Mouse (Mus musculus): Measurements from ENCODE around the gene Prpf38b. TPM values are rescaled to one million over a fixed set of nuclear protein-coding genes. Genes with fewer than 3 reads are reported as not detected.
"Not testable (repeated sequence)": the region's sequence is repeated elsewhere in the genome, so short reads cannot be mapped to it uniquely, and the experiment has no call there.

Prpf38b gene
- polyA plus RNA-seq, 1 experiment from 2014 or later, result 55.8 TPM

- no peak overlapping the region for H3K4me2 ChIP-seq
- no peaks in the 10 kb centered on the region for H3K9me3 ChIP-seq
- H3K4me3 ChIP-seq, result no peak overlapping the region
- H3K27ac ChIP-seq, result no peak overlapping the region
- no peak for ATAC-seq (replicated peaks)
- no peaks in the 10 kb centered on the region for H3K27me3 ChIP-seq (replicated peaks)
- no peaks in the 10 kb centered on the region for H3K36me3 ChIP-seq (replicated peaks)
- 78% methylated on average over 4 of the region's 4 CpGs for WGBS
- no peaks in the 10 kb centered on the region for H3K4me1 ChIP-seq
- H3K9ac ChIP-seq, result no peak overlapping the region
Measured at GRCm38 (mm10) chr3:108892914-108893313, 18.6 kb downstream of the Prpf38b start.

- no peak overlapping the region for H3K27ac ChIP-seq
- ATAC-seq (replicated peaks), result no peak
- H3K36me3 ChIP-seq (replicated peaks), result no peaks in the 10 kb centered on the region
- no peak overlapping the region for H3K4me3 ChIP-seq
- H3K9me3 ChIP-seq, result no peaks in the 10 kb centered on the region
- no peaks in the 10 kb centered on the region for H3K27me3 ChIP-seq (replicated peaks)
- 71% methylated on average over 1 of the region's 1 CpGs for WGBS
- no peak overlapping the region for H3K9ac ChIP-seq
- no peak overlapping the region for H3K4me2 ChIP-seq
- no peaks in the 10 kb centered on the region for H3K4me1 ChIP-seq
Measured at GRCm38 (mm10) chr3:108892080-108892479, 19.4 kb downstream of the Prpf38b start.

GRCm38 (mm10) chr3:108889908-108890307, 21.6 kb downstream of the Prpf38b start, which contains the start of gene Fndc7:
Fndc7 (minus strand) TSS chr3:108890008.
- Histone ChIP-seq H3K9ac (no peak within 1 kb of the TSS), H3K36me3 (replicated peaks) (no peaks in the 10 kb centered on the region), H3K4me2 (no peak within 1 kb of the TSS), H3K27me3 (replicated peaks) (no peaks in the 10 kb centered on the region), H3K27ac (no peak within 1 kb of the TSS), H3K9me3 (no peaks in the 10 kb centered on the region), H3K4me1 (0 out of 2 replicates have a peak, but pooled peaks cover 2% of the 10 kb centered on the region), H3K4me3 (no peak within 1 kb of the TSS)
- 96% methylated on average over 1 of the region's 1 CpGs for WGBS
- ATAC-seq (replicated peaks), result no peak

- Histone ChIP-seq H3K9ac (no peak overlapping the region), H3K27ac (no peak overlapping the region), H3K4me1 (0 out of 2 replicates have a peak, but pooled peaks cover 2% of the 10 kb centered on the region), H3K4me3 (no peak overlapping the region), H3K9me3 (no peaks in the 10 kb centered on the region), H3K27me3 (replicated peaks) (no peaks in the 10 kb centered on the region), H3K4me2 (no peak overlapping the region), H3K36me3 (replicated peaks) (no peaks in the 10 kb centered on the region)
- WGBS, result 93% methylated on average over 3 of the region's 3 CpGs
- ATAC-seq (replicated peaks), result no peak
Measured at GRCm38 (mm10) chr3:108887618-108887975, 23.9 kb downstream of the Prpf38b start.

GRCm38 (mm10) chr3:108886934-108887617, 24.5 kb downstream of the Prpf38b start:
- no peak overlapping the region for H3K9ac ChIP-seq
- H3K4me2 ChIP-seq, result no peak overlapping the region
- no peaks in the 10 kb centered on the region for H3K9me3 ChIP-seq
- H3K27me3 ChIP-seq (replicated peaks), result no peaks in the 10 kb centered on the region
- 62% methylated on average over 12 of the region's 12 CpGs for WGBS
- H3K27ac ChIP-seq, result no peak overlapping the region
- no peak overlapping the region for H3K4me3 ChIP-seq
- ATAC-seq (replicated peaks), result no peak
- H3K36me3 ChIP-seq (replicated peaks), result no peaks in the 10 kb centered on the region
- 0 out of 2 replicates have a peak, but pooled peaks cover 2% of the 10 kb centered on the region for H3K4me1 ChIP-seq

- Histone ChIP-seq H3K4me1 (0 out of 2 replicates have a peak, but pooled peaks cover 2% of the 10 kb centered on the region), H3K36me3 (replicated peaks) (no peaks in the 10 kb centered on the region), H3K4me2 (no peak overlapping the region), H3K9ac (no peak overlapping the region), H3K4me3 (no peak overlapping the region), H3K27me3 (replicated peaks) (no peaks in the 10 kb centered on the region), H3K9me3 (no peaks in the 10 kb centered on the region), H3K27ac (0 out of 2 replicates have a peak overlapping the region, but pooled peaks have one; percentile 6)
- 47% methylated on average over 9 of the region's 9 CpGs for WGBS
- no peak for ATAC-seq (replicated peaks)
Measured at GRCm38 (mm10) chr3:108885686-108886530, 25.6 kb downstream of the Prpf38b start.

GRCm38 (mm10) chr3:108884706-108885289, 26.7 kb downstream of the Prpf38b start:
- Histone ChIP-seq H3K9ac (no peak overlapping the region), H3K4me2 (no peak overlapping the region), H3K27me3 (replicated peaks) (no peaks in the 10 kb centered on the region), H3K36me3 (replicated peaks) (no peaks in the 10 kb centered on the region), H3K4me1 (0 out of 2 replicates have a peak, but pooled peaks cover 2% of the 10 kb centered on the region), H3K9me3 (no peaks in the 10 kb centered on the region), H3K4me3 (no peak overlapping the region), H3K27ac (no peak overlapping the region)
- WGBS, result 39% methylated on average over 8 of the region's 8 CpGs
- no peak for ATAC-seq (replicated peaks)

- Histone ChIP-seq H3K4me2 (no peak overlapping the region), H3K4me3 (no peak overlapping the region), H3K36me3 (replicated peaks) (no peaks in the 10 kb centered on the region), H3K27me3 (replicated peaks) (no peaks in the 10 kb centered on the region), H3K9me3 (no peaks in the 10 kb centered on the region), H3K9ac (no peak overlapping the region), H3K4me1 (peaks cover 5% of the 10 kb centered on the region; the same call in 1 of the 2 replicates), H3K27ac (no peak overlapping the region)
- 88% methylated on average over 2 of the region's 2 CpGs for WGBS
- no peak for ATAC-seq (replicated peaks)
Measured at GRCm38 (mm10) chr3:108883067-108883466, 28.5 kb downstream of the Prpf38b start.

GRCm38 (mm10) chr3:108881873-108882272, 29.7 kb downstream of the Prpf38b start:
- H3K27me3 ChIP-seq (replicated peaks); H3K4me1 ChIP-seq; ATAC-seq (replicated peaks); H3K27ac ChIP-seq; H3K36me3 ChIP-seq (replicated peaks); H3K4me3 ChIP-seq; H3K9ac ChIP-seq; H3K9me3 ChIP-seq; H3K4me2 ChIP-seq: not testable (repeated sequence)
- WGBS, result 25% methylated on average over 4 of the region's 4 CpGs

GRCm38 (mm10) chr3:108880544-108881507, 30.7 kb downstream of the Prpf38b start:
- Histone ChIP-seq H3K36me3 (replicated peaks) (no peaks in the 10 kb centered on the region), H3K4me1 (peaks cover 4% of the 10 kb centered on the region; the same call in 1 of the 2 replicates), H3K4me2 (no peak overlapping the region), H3K27me3 (replicated peaks) (no peaks in the 10 kb centered on the region), H3K9ac (no peak overlapping the region), H3K27ac (no peak overlapping the region), H3K4me3 (no peak overlapping the region), H3K9me3 (no peaks in the 10 kb centered on the region)
- ATAC-seq (replicated peaks), result no peak
- 70% methylated on average over 28 of the region's 28 CpGs for WGBS

GRCm38 (mm10) chr3:108879836-108880435, 31.6 kb downstream of the Prpf38b start:
- WGBS, result 59% methylated on average over 5 of the region's 5 CpGs
- H3K36me3 ChIP-seq (replicated peaks), result no peaks in the 10 kb centered on the region
- no peak for ATAC-seq (replicated peaks)
- H3K4me2 ChIP-seq, result no peak overlapping the region
- no peak overlapping the region for H3K9ac ChIP-seq
- peaks cover 3% of the 10 kb centered on the region; the same call in 1 of the 2 replicates for H3K4me1 ChIP-seq
- no peaks in the 10 kb centered on the region for H3K9me3 ChIP-seq
- no peak overlapping the region for H3K4me3 ChIP-seq
- H3K27ac ChIP-seq, result no peak overlapping the region
- H3K27me3 ChIP-seq (replicated peaks), result no peaks in the 10 kb centered on the region

Data from midbrain, embryonic 15.5 days (tissue).